Mouse (Mus musculus) kidney, embryonic 16.5 days (tissue): ENCODE results near the gene Gm20903. TPM values are rescaled to one million over a fixed set of nuclear protein-coding genes. Genes with fewer than 3 reads are reported as not detected.
"Not testable (repeated sequence)": the region's sequence is repeated elsewhere in the genome, so short reads cannot be mapped to it uniquely, and the experiment has no call there.

Source experiments
- ATAC-seq: fragments of 200-750 bp; cut with Nextera tagmentation; 2 replicates; pipeline ENCODE4 v1.8.0; 2017; ENCODE audit warnings: moderate TSS enrichment; ENCODE audit not compliant: low FRiP score, low TSS enrichment
- H3K27ac ChIP-seq: fragments of 300-500 bp; sonication (generic); 2 replicates; pipeline ENCODE4 v1.5.1; 2014; ENCODE audit warnings: low read length
- H3K27me3 ChIP-seq: fragments of 300-500 bp; sonication (generic); 2 replicates; pipeline ENCODE4 v1.6.1; 2014; ENCODE audit warnings: low read length, control low read depth, mixed read lengths; ENCODE audit not compliant: insufficient read depth
- H3K36me3 ChIP-seq: fragments of 300-500 bp; sonication (generic); 2 replicates; pipeline ENCODE4 v1.6.1; 2014; ENCODE audit warnings: low read length, control low read depth, mixed read lengths; ENCODE audit not compliant: insufficient read depth
- H3K4me1 ChIP-seq: fragments of 300-500 bp; sonication (generic); 2 replicates; pipeline ENCODE4 v1.6.1; 2014; ENCODE audit warnings: low read length, control low read depth, mixed read lengths; ENCODE audit not compliant: insufficient read depth
- H3K4me2 ChIP-seq: fragments of 300-500 bp; sonication (generic); replicated peaks from 2 replicates; pipeline ENCODE4 v1.6.1; 2014; ENCODE audit warnings: low read depth, low read length
- H3K4me3 ChIP-seq: fragments of 300-500 bp; sonication (generic); 2 replicates; pipeline ENCODE4 v1.5.1; 2014; ENCODE audit warnings: mild to moderate bottlenecking, low read length
- H3K9ac ChIP-seq: fragments of 300-500 bp; sonication (generic); replicated peaks from 2 replicates; pipeline ENCODE4 v1.6.1; 2014; ENCODE audit warnings: low read length
- H3K9me3 ChIP-seq: fragments of 300-500 bp; sonication (generic); 2 replicates; pipeline ENCODE4 v1.6.1; 2016; ENCODE audit warnings: low read length, control low read depth
- WGBS: fragments of 180-500 bp; shearing (Covaris S2); extraction: QIAGEN DNeasy Blood & Tissue Kit; methylation state at CpG from one replicate; pipeline ENCODE4 v1.1.7; 2014; 5-methylcytosine and 5-hydroxymethylcytosine counted together
- polyA plus RNA-seq: library from polyadenylated mRNA; unstranded; fragments of >200 nt; fragmentation: Nextera tagmentation; extraction: Ambion mirVana; gene quantifications from 2 replicates; pipeline ENCODE4 v1.2.1, GENCODE M21; 2015

The Gm20903 gene
- not detected in 2 replicates for polyA plus RNA-seq

DNA sequence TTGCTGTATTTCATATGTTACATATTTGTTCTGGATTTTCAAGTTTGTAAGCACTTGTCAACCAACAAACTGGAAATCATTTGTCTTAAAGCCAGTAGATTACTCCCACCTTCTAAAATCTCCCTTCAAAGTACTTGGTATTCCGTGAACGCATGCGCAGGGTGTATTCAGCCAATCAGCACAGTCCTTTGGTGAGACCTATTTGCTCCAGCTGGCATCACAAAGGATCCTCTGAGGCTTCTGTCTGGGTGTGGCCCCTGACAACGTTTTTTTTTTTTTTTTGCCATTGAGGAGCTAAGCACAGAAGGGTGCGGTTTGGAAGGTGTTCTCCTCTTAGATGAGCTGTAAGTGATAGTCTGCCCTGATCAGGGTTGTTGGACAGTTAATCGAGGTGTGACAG lies at the start of gene Gm20903:
Gene Gm20903 (plus strand): TSS at position 301 of the 400 bp plus-strand sequence.
- not testable (repeated sequence) for H3K4me3 ChIP-seq, H3K4me1 ChIP-seq, H3K4me2 ChIP-seq, H3K9ac ChIP-seq, H3K27me3 ChIP-seq, H3K27ac ChIP-seq, H3K36me3 ChIP-seq, H3K9me3 ChIP-seq, ATAC-seq
- WGBS = no CpG with 5 or more reads among the region's 6 CpGs
